Mouse (Mus musculus): ENCODE data around the gene P2ry12.

GRCm38 (mm10) chr3:59248031-59248430 is 14.6 kb downstream of the P2ry12 start:
- TF ChIP-seq CTCF (IDR thresholded peaks at IDR 0.05; ENCODE audit: low read depth, low read length) (no peak), POLR2A (IDR thresholded peaks at IDR 0.05; ENCODE audit: borderline replicate concordance, low read depth, low read length) (no peak)

All from bone marrow macrophage, adult 2 months (primary cell).